Mouse (Mus musculus): ENCODE results near the gene Wdr60.

- TF ChIP-seq CTCF (IDR thresholded peaks at IDR 0.05; ENCODE audit: low read depth, low read length) (no peak), TAL1 (conservative IDR thresholded peaks at IDR 0.05; ENCODE audit: low read depth, low read length) (no peak), GATA1 (IDR thresholded peaks at IDR 0.05; ENCODE audit: borderline replicate concordance, low read length) (no peak), GATA2 (IDR thresholded peaks at IDR 0.05; ENCODE audit: borderline replicate concordance, low read depth, low read length) (no peak), POLR2AphosphoS5 (IDR thresholded peaks at IDR 0.05; ENCODE audit: insufficient replicate concordance, low read depth, low read length) (no peak)
Observed at GRCm38 (mm10) chr12:116283511-116283910, 20.7 kb upstream of the Wdr60 start.
